Mouse (Mus musculus) adipocyte (in vitro differentiated cells): ENCODE results near the gene 1700021F07Rik.

Experiments used
- DNase-seq: peaks from one replicate; pipeline ENCODE4 v3.0.0-alpha.2; 2016; ENCODE audit warnings: low spot score

1700021F07Rik gene

DNA sequence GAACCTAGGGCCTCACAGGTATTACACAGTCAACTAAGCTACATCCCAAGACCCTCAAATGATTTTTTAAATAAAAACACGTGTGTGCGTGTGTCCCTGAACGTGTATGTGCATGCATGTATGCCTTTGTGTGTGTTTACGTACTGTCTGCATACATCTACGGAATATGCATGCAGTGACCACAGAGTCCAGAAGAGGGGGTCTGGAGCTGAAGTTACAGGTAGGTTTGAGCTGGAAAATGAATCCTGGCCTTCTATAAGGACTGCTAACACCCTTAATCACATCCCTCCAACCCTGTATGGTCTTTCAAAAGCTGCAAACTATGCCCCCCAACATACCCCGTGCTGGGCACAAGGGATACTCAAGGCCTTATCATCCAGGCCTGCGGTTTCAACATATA is 41.0 kb downstream of the 1700021F07Rik start:
- no peak for DNase-seq

DNA sequence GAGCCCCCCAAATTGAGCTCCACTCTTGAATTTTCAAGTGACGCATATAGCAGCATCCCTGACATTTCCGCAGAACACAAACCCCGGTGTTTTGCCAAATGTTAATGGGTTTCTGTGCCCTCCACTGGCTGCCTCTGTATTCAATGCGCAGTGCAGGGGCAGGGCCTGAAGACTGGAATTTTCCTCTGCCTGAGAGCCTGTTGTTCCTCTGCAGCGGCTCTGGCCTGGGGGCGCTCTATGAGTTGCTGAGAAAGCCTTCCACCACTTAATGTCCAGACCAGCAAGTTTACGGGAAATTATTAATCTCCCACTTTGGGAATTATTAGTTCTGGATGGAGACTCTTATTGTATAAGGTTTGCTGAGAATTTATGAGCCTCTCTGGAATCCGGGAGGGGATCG is 41.8 kb downstream of the 1700021F07Rik start:
- no peak for DNase-seq
